ENCODE assay signal across 13 mouse cellular contexts in genomic region chr9:107936831-107937230, GRCm38 (mm10). TPM values are rescaled to one million over a fixed set of nuclear protein-coding genes. Genes with fewer than 3 reads are reported as not detected.
A peak's percentile ranks its signal among the peaks of the same experiment; 100 is the strongest.
DNase-seq lines count a peak whose midpoint lies in the region; ATAC-seq and TF ChIP-seq lines count a peak whose summit lies in the region.
"Had no signal": no experiment of that assay in that cellular context is flagged by ENCODE, and none has a peak within 500 bp of the region (broad histone marks: within the 10 kb centered on the region; RNA-seq: fewer than 3 reads in every experiment).

No protein-coding gene starts in this region.

- H3K36me3 ChIP-seq in liver, embryonic 12.5 days = no peaks in the 10 kb centered on the region
- no peaks in the 10 kb centered on the region for H3K36me3 ChIP-seq in liver, postnatal 0 days (replicated peaks; ENCODE audit: insufficient read depth, low read length)
- H3K36me3 ChIP-seq in forebrain, embryonic 12.5 days (replicated peaks) = no peaks in the 10 kb centered on the region
- no peaks in the 10 kb centered on the region for H3K36me3 ChIP-seq in limb, embryonic 12.5 days
- H3K36me3 ChIP-seq in neural tube, embryonic 15.5 days = no peaks in the 10 kb centered on the region

- H3K27me3 ChIP-seq in liver, embryonic 12.5 days (replicated peaks) = peaks cover 93% of the 10 kb centered on the region
- peaks cover 30% of the 10 kb centered on the region for H3K27me3 ChIP-seq in liver, postnatal 0 days (ENCODE audit: insufficient read depth, low read length)
- peaks cover 15% of the 10 kb centered on the region; the same call in 1 of the 2 replicates for H3K27me3 ChIP-seq in forebrain, embryonic 12.5 days
- peaks cover 30% of the 10 kb centered on the region for H3K27me3 ChIP-seq in limb, embryonic 12.5 days
- H3K27me3 ChIP-seq in neural tube, embryonic 15.5 days (replicated peaks) = 0 out of 2 replicates have a peak, but pooled peaks cover 8% of the 10 kb centered on the region

- ATAC-seq in liver, embryonic 12.5 days = no peak
- ATAC-seq in liver, postnatal 0 days = no peak
- no peak for ATAC-seq in forebrain, embryonic 12.5 days (ENCODE audit: low FRiP score)
- ATAC-seq in limb, embryonic 12.5 days (ENCODE audit: insufficient number of reproducible peaks, insufficient read depth, low FRiP score, low TSS enrichment, low read depth) = no peak
- no peak for ATAC-seq in neural tube, embryonic 15.5 days (ENCODE audit: low FRiP score)

- 22% methylated on average over 3 of the region's 3 CpGs for WGBS in liver, embryonic 12.5 days (ENCODE audit: insufficient replicate concordance)
- 41% methylated on average over 3 of the region's 3 CpGs for WGBS in liver, postnatal 0 days (ENCODE audit: insufficient replicate concordance)
- 4% methylated on average over 3 of the region's 3 CpGs for WGBS in forebrain, embryonic 12.5 days
- WGBS in limb, embryonic 12.5 days = 11% methylated on average over 3 of the region's 3 CpGs
- 3% methylated on average over 3 of the region's 3 CpGs for WGBS in neural tube, embryonic 15.5 days

- no peak for TF ChIP-seq EP300 in liver, postnatal 0 days (IDR thresholded peaks at IDR 0.05; ENCODE audit: low read depth)

- no peak overlapping the region for H3K9ac ChIP-seq in liver, embryonic 12.5 days
- H3K9ac ChIP-seq in liver, postnatal 0 days (replicated peaks) = no peak overlapping the region
- H3K9ac ChIP-seq in forebrain, embryonic 12.5 days = peak overlapping the region; percentile 66; the same call in 1 of the 2 replicates
- peak overlapping the region; percentile 69; the same call in 1 of the 2 replicates for H3K9ac ChIP-seq in limb, embryonic 12.5 days (replicated peaks)
- H3K9ac ChIP-seq in neural tube, embryonic 15.5 days (replicated peaks) = peak overlapping the region; percentile 64; the same call in 1 of the 2 replicates

- H3K4me3 ChIP-seq in liver, embryonic 12.5 days = no peak overlapping the region
- H3K4me3 ChIP-seq in liver, postnatal 0 days (ENCODE audit: low read depth, low read length) = no peak overlapping the region
- H3K4me3 ChIP-seq in forebrain, embryonic 12.5 days (replicated peaks) = peak overlapping the region; percentile 46
- peak overlapping the region; percentile 57 for H3K4me3 ChIP-seq in limb, embryonic 12.5 days (replicated peaks)
- peak overlapping the region; percentile 60 for H3K4me3 ChIP-seq in neural tube, embryonic 15.5 days (replicated peaks)

- H3K4me2 ChIP-seq in liver, embryonic 12.5 days = peak overlapping the region; percentile 68
- H3K4me2 ChIP-seq in liver, postnatal 0 days (ENCODE audit: low read depth, low read length) = no peak overlapping the region
- H3K4me2 ChIP-seq in forebrain, embryonic 12.5 days = peak overlapping the region; percentile 81
- peak overlapping the region; percentile 93 for H3K4me2 ChIP-seq in limb, embryonic 12.5 days
- H3K4me2 ChIP-seq in neural tube, embryonic 15.5 days = peak overlapping the region; percentile 96

- TF ChIP-seq CTCF in liver, postnatal 0 days (IDR thresholded peaks at IDR 0.05; ENCODE audit: low read depth) = no peak

- no peaks in the 10 kb centered on the region for H3K9me3 ChIP-seq in liver, embryonic 12.5 days (replicated peaks)
- no peaks in the 10 kb centered on the region for H3K9me3 ChIP-seq in liver, postnatal 0 days (ENCODE audit: low read length)
- H3K9me3 ChIP-seq in forebrain, embryonic 12.5 days = no peaks in the 10 kb centered on the region
- no peaks in the 10 kb centered on the region for H3K9me3 ChIP-seq in limb, embryonic 12.5 days
- H3K9me3 ChIP-seq in neural tube, embryonic 15.5 days (replicated peaks) = no peaks in the 10 kb centered on the region

- no peak for DNase-seq in liver, postnatal 0 days
- no peak for DNase-seq in left cerebral cortex, adult 18-20 months (ENCODE audit: low spot score in 2 of 2)
- no peak for DNase-seq in urinary bladder, postnatal 36 days (ENCODE audit: low spot score in 2 of 2)
- DNase-seq: gastrocnemius, postnatal 25 days; kidney, postnatal 14 days; lung, postnatal 36 days had no signal

- H3K27ac ChIP-seq in liver, embryonic 12.5 days = no peak overlapping the region
- no peak overlapping the region for H3K27ac ChIP-seq in liver, postnatal 0 days (ENCODE audit: low read depth)
- no peak overlapping the region for H3K27ac ChIP-seq in forebrain, embryonic 12.5 days
- H3K27ac ChIP-seq in limb, embryonic 12.5 days = no peak overlapping the region
- no peak overlapping the region for H3K27ac ChIP-seq in neural tube, embryonic 15.5 days (replicated peaks)

- H3K4me1 ChIP-seq in liver, embryonic 12.5 days = peaks cover 10% of the 10 kb centered on the region
- H3K4me1 ChIP-seq in liver, postnatal 0 days (ENCODE audit: insufficient read depth) = peaks cover 10% of the 10 kb centered on the region
- H3K4me1 ChIP-seq in forebrain, embryonic 12.5 days = peaks cover 37% of the 10 kb centered on the region
- peaks cover 25% of the 10 kb centered on the region for H3K4me1 ChIP-seq in limb, embryonic 12.5 days (replicated peaks)
- H3K4me1 ChIP-seq in neural tube, embryonic 15.5 days = peaks cover 34% of the 10 kb centered on the region

RNA-seq across cellular contexts. Expression of gene Camkv, which starts 1.4 kb away (rescaled TPM):
- polyA plus RNA-seq in liver, embryonic 12.5 days (2016; fragmentation: Nextera tagmentation; extraction: Ambion mirVana) = 0.53 and 0.54 TPM in 2 replicates
- 0.04 and 0.09 TPM in 2 replicates for polyA plus RNA-seq in liver, postnatal 0 days (2015; fragmentation: Nextera tagmentation; extraction: Ambion mirVana)
- 12.2 and 14.8 TPM in 2 replicates for polyA plus RNA-seq in forebrain, embryonic 12.5 days (2016; fragmentation: Nextera tagmentation; extraction: Ambion mirVana)
- 11.3 and 12.7 TPM in 2 replicates for polyA plus RNA-seq in limb, embryonic 12.5 days (2016; fragmentation: Nextera tagmentation; extraction: Ambion mirVana)
- polyA plus RNA-seq in neural tube, embryonic 15.5 days (2015; fragmentation: Nextera tagmentation; extraction: Ambion mirVana) = 43.3 and 49.1 TPM in 2 replicates
- total RNA-seq in left cerebral cortex, adult 18-20 months (2021) = 100 to 1,000 TPM; 322 to 377 TPM

RNA-seq across cellular contexts. Expression of gene Actl11, which starts 8.6 kb away (rescaled TPM):
- not detected in 2 replicates for polyA plus RNA-seq in liver, embryonic 12.5 days (2016; fragmentation: Nextera tagmentation; extraction: Ambion mirVana)
- polyA plus RNA-seq in liver, postnatal 0 days (2015; fragmentation: Nextera tagmentation; extraction: Ambion mirVana) = not detected in 2 replicates
- polyA plus RNA-seq in forebrain, embryonic 12.5 days (2016; fragmentation: Nextera tagmentation; extraction: Ambion mirVana) = not detected in 2 replicates
- not detected in 2 replicates for polyA plus RNA-seq in limb, embryonic 12.5 days (2016; fragmentation: Nextera tagmentation; extraction: Ambion mirVana)
- polyA plus RNA-seq in neural tube, embryonic 15.5 days (2015; fragmentation: Nextera tagmentation; extraction: Ambion mirVana) = not detected in 2 replicates
- total RNA-seq in left cerebral cortex, adult 18-20 months (2021) = not detected
- total RNA-seq: adrenal gland, postnatal 14 days; common myeloid progenitor, adult 5-6 weeks; gastrocnemius, postnatal 25 days; MEL had no signal

RNA-seq across cellular contexts. Expression of gene Traip, which starts 13.1 kb away (rescaled TPM):
- polyA plus RNA-seq in liver, embryonic 12.5 days (2016; fragmentation: Nextera tagmentation; extraction: Ambion mirVana) = 20.9 and 22.2 TPM in 2 replicates
- polyA plus RNA-seq in liver, postnatal 0 days (2015; fragmentation: Nextera tagmentation; extraction: Ambion mirVana) = 5.4 and 6.5 TPM in 2 replicates
- 30.6 and 32.3 TPM in 2 replicates for polyA plus RNA-seq in forebrain, embryonic 12.5 days (2016; fragmentation: Nextera tagmentation; extraction: Ambion mirVana)
- polyA plus RNA-seq in limb, embryonic 12.5 days (2016; fragmentation: Nextera tagmentation; extraction: Ambion mirVana) = 32.3 and 33.0 TPM in 2 replicates
- 6.1 and 10.2 TPM in 2 replicates for polyA plus RNA-seq in neural tube, embryonic 15.5 days (2015; fragmentation: Nextera tagmentation; extraction: Ambion mirVana)
- 1 to 10 TPM; 7.5 to 9.1 TPM for total RNA-seq in left cerebral cortex, adult 18-20 months (2021)

RNA-seq across cellular contexts. Expression of gene Mst1r, which starts 30.2 kb away (rescaled TPM):
- 0.57 and 0.92 TPM in 2 replicates for polyA plus RNA-seq in liver, embryonic 12.5 days (2016; fragmentation: Nextera tagmentation; extraction: Ambion mirVana)
- 0.37 and 0.38 TPM in 2 replicates for polyA plus RNA-seq in liver, postnatal 0 days (2015; fragmentation: Nextera tagmentation; extraction: Ambion mirVana)
- 1.3 and 1.8 TPM in 2 replicates for polyA plus RNA-seq in forebrain, embryonic 12.5 days (2016; fragmentation: Nextera tagmentation; extraction: Ambion mirVana)
- 2.5 and 3.1 TPM in 2 replicates for polyA plus RNA-seq in limb, embryonic 12.5 days (2016; fragmentation: Nextera tagmentation; extraction: Ambion mirVana)
- 3.4 and 4.3 TPM in 2 replicates for polyA plus RNA-seq in neural tube, embryonic 15.5 days (2015; fragmentation: Nextera tagmentation; extraction: Ambion mirVana)
- 1 to 10 TPM in 1 of 2 experiments, under 1 TPM in 1; 0.89 to 1.2 TPM for total RNA-seq in left cerebral cortex, adult 18-20 months (2021)

RNA-seq across cellular contexts. Expression of gene Uba7, which starts 38.5 kb away (rescaled TPM):
- 63.1 and 63.7 TPM in 2 replicates for polyA plus RNA-seq in liver, embryonic 12.5 days (2016; fragmentation: Nextera tagmentation; extraction: Ambion mirVana)
- 32.0 and 33.2 TPM in 2 replicates for polyA plus RNA-seq in liver, postnatal 0 days (2015; fragmentation: Nextera tagmentation; extraction: Ambion mirVana)
- polyA plus RNA-seq in forebrain, embryonic 12.5 days (2016; fragmentation: Nextera tagmentation; extraction: Ambion mirVana) = 5.8 and 6.5 TPM in 2 replicates
- 25.4 and 29.8 TPM in 2 replicates for polyA plus RNA-seq in limb, embryonic 12.5 days (2016; fragmentation: Nextera tagmentation; extraction: Ambion mirVana)
- 5.6 and 23.0 TPM in 2 replicates for polyA plus RNA-seq in neural tube, embryonic 15.5 days (2015; fragmentation: Nextera tagmentation; extraction: Ambion mirVana)
- 1 to 10 TPM; 4.3 to 5.0 TPM for total RNA-seq in left cerebral cortex, adult 18-20 months (2021)

Comparison
In these comparisons a context has a peak if more than half of its experiments do, and no peak if none do; other contexts are left out.
1. H3K4me3 ChIP-seq: peak in forebrain, embryonic 12.5 days (single experiment), limb, embryonic 12.5 days (single experiment) and neural tube, embryonic 15.5 days (single experiment); none in liver, embryonic 12.5 days (single experiment) and liver, postnatal 0 days (single experiment).
2. H3K9ac ChIP-seq: peak in forebrain, embryonic 12.5 days (single experiment), limb, embryonic 12.5 days (single experiment) and neural tube, embryonic 15.5 days (single experiment); none in liver, embryonic 12.5 days (single experiment) and liver, postnatal 0 days (single experiment).